ENCODE assay signal across 15 mouse cellular contexts in the genomic region with DNA sequence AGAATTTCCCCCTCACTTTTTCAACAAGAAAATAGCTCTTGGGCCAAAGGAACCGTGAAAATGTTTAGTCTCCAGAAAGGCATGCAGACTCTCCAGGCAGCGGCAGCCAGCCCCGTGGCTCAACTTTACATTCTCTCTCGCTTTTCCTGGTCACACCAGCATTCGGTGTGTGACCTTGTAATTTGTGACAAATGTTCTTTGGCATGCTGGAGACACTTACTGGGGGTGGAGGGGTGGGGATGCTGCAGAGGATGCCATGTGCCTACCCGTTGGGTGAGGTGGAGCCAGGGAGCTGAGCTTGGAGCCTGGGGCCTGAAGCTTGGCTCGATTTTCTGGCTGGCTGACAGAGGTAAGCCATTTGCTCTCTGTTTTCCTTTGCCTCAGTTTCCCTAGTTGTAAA. TPM values are rescaled to one million over a fixed set of nuclear protein-coding genes. Genes with fewer than 3 reads are reported as not detected.
DNase-seq lines count a peak whose midpoint lies in the region; ATAC-seq lines count a peak whose summit lies in the region.
"Had no signal": no experiment of that assay in that cellular context is flagged by ENCODE, and none has a peak within 500 bp of the region (broad histone marks: within the 10 kb centered on the region; RNA-seq: fewer than 3 reads in every experiment).

No protein-coding gene starts in this region.

- H3K27me3 ChIP-seq in heart, embryonic 13.5 days (replicated peaks): no peaks in the 10 kb centered on the region
- H3K27me3 ChIP-seq in lung, embryonic 16.5 days (ENCODE audit: control insufficient read depth, insufficient read depth, low read depth, low read length): no peaks in the 10 kb centered on the region
- H3K27me3 ChIP-seq in embryonic facial prominence, embryonic 12.5 days: no peaks in the 10 kb centered on the region
- H3K27me3 ChIP-seq in stomach, embryonic 16.5 days (ENCODE audit: control insufficient read depth, insufficient read depth, low read length): no peaks in the 10 kb centered on the region
- H3K27me3 ChIP-seq: CH12.LX; forebrain, embryonic 15.5 days; hindbrain, embryonic 15.5 days had no signal

- peak overlapping the region; percentile 16; the same call in 1 of the 2 replicates for H3K4me2 ChIP-seq in heart, embryonic 13.5 days
- no peak overlapping the region for H3K4me2 ChIP-seq in lung, embryonic 16.5 days (ENCODE audit: low read depth, low read length)
- 0 out of 2 replicates have a peak overlapping the region, but pooled peaks have one; percentile 11 for H3K4me2 ChIP-seq in embryonic facial prominence, embryonic 12.5 days (replicated peaks)
- no peak overlapping the region for H3K4me2 ChIP-seq in stomach, embryonic 16.5 days (ENCODE audit: low read depth, low read length)
- H3K4me2 ChIP-seq: forebrain, embryonic 15.5 days; hindbrain, embryonic 15.5 days had no signal

- H3K9me3 ChIP-seq in heart, embryonic 13.5 days: no peaks in the 10 kb centered on the region
- no peaks in the 10 kb centered on the region for H3K9me3 ChIP-seq in lung, embryonic 16.5 days (ENCODE audit: control insufficient read depth, low read length)
- no peaks in the 10 kb centered on the region for H3K9me3 ChIP-seq in embryonic facial prominence, embryonic 12.5 days
- no peaks in the 10 kb centered on the region for H3K9me3 ChIP-seq in stomach, embryonic 16.5 days (replicated peaks; ENCODE audit: control insufficient read depth, low read length)
- H3K9me3 ChIP-seq: forebrain, embryonic 15.5 days; hindbrain, embryonic 15.5 days had no signal

- H3K36me3 ChIP-seq in heart, embryonic 13.5 days: no peaks in the 10 kb centered on the region
- no peaks in the 10 kb centered on the region for H3K36me3 ChIP-seq in lung, embryonic 16.5 days (ENCODE audit: control insufficient read depth, insufficient read depth, low read length)
- H3K36me3 ChIP-seq in embryonic facial prominence, embryonic 12.5 days: no peaks in the 10 kb centered on the region
- no peaks in the 10 kb centered on the region for H3K36me3 ChIP-seq in stomach, embryonic 16.5 days (ENCODE audit: control insufficient read depth, insufficient read depth, low read length)
- H3K36me3 ChIP-seq: forebrain, embryonic 15.5 days; hindbrain, embryonic 15.5 days had no signal

- no peak for ATAC-seq in heart, embryonic 13.5 days (ENCODE audit: extremely low read depth, insufficient number of reproducible peaks, low FRiP score, low TSS enrichment)
- peak; percentile 65 for ATAC-seq in lung, embryonic 16.5 days (ENCODE audit: low read depth)
- no peak for ATAC-seq in embryonic facial prominence, embryonic 12.5 days (ENCODE audit: insufficient number of reproducible peaks, insufficient read depth, low FRiP score, low TSS enrichment)
- ATAC-seq in stomach, embryonic 16.5 days (ENCODE audit: insufficient read depth, low FRiP score): peak; percentile 35; the same call in 1 of the 2 replicates
- ATAC-seq: activated CD4-positive, CD25-positive, alpha-beta regulatory T cell, adult 4 months; forebrain, embryonic 15.5 days had no signal

- 24% methylated on average over 7 of the region's 7 CpGs for WGBS in heart, embryonic 13.5 days
- WGBS in lung, embryonic 16.5 days: 12% methylated on average over 7 of the region's 7 CpGs
- 25% methylated on average over 7 of the region's 7 CpGs for WGBS in embryonic facial prominence, embryonic 12.5 days
- WGBS in stomach, embryonic 16.5 days: 15% methylated on average over 7 of the region's 7 CpGs

- intact Hi-C loops in heart, postnatal 10 days (cut with DNase I): no loop called here
- intact Hi-C loops in left cerebral cortex, postnatal 14 days (cut with DNase I): no loop called here

- 0 out of 2 replicates have a peak overlapping the region, but pooled peaks have one; percentile 38 for H3K9ac ChIP-seq in heart, embryonic 13.5 days
- no peak overlapping the region for H3K9ac ChIP-seq in lung, embryonic 16.5 days (ENCODE audit: low read length)
- no peak overlapping the region for H3K9ac ChIP-seq in embryonic facial prominence, embryonic 12.5 days
- H3K9ac ChIP-seq in stomach, embryonic 16.5 days (ENCODE audit: low read length): peak overlapping the region; percentile 49; the same call in 1 of the 2 replicates
- H3K9ac ChIP-seq: forebrain, embryonic 15.5 days; hindbrain, embryonic 15.5 days had no signal

- peaks cover 18% of the 10 kb centered on the region for H3K4me1 ChIP-seq in heart, embryonic 13.5 days
- peaks cover 7% of the 10 kb centered on the region; the same call in 1 of the 2 replicates for H3K4me1 ChIP-seq in lung, embryonic 16.5 days (replicated peaks; ENCODE audit: control insufficient read depth, insufficient read depth, low read length)
- H3K4me1 ChIP-seq in embryonic facial prominence, embryonic 12.5 days: peaks cover 12% of the 10 kb centered on the region
- H3K4me1 ChIP-seq in stomach, embryonic 16.5 days (ENCODE audit: control insufficient read depth, insufficient read depth, low read length): peaks cover 10% of the 10 kb centered on the region
- H3K4me1 ChIP-seq: forebrain, embryonic 15.5 days; hindbrain, embryonic 15.5 days had no signal

- no peak for DNase-seq in heart, postnatal 10 days
- no peak for DNase-seq in lung, postnatal 36 days
- no peak for DNase-seq in left cerebral cortex, postnatal 14 days (ENCODE audit: low spot score in 2 of 2)
- no peak for DNase-seq in thymus, postnatal 0 days (ENCODE audit: low spot score)
- DNase-seq: cerebellum, adult 8-10 months; right cerebral cortex, postnatal 25 days; thymus, adult 18-20 months had no signal

- peak overlapping the region; percentile 78 for H3K27ac ChIP-seq in heart, embryonic 13.5 days (replicated peaks)
- H3K27ac ChIP-seq in lung, embryonic 16.5 days (ENCODE audit: low read length): peak overlapping the region; percentile 56
- peak overlapping the region; percentile 90 for H3K27ac ChIP-seq in embryonic facial prominence, embryonic 12.5 days
- peak overlapping the region; percentile 91 for H3K27ac ChIP-seq in stomach, embryonic 16.5 days (ENCODE audit: low read length)
- H3K27ac ChIP-seq: forebrain, embryonic 15.5 days; hindbrain, embryonic 15.5 days had no signal

- H3K4me3 ChIP-seq in heart, embryonic 13.5 days: no peak overlapping the region
- no peak overlapping the region for H3K4me3 ChIP-seq in lung, embryonic 16.5 days (ENCODE audit: low read length)
- no peak overlapping the region for H3K4me3 ChIP-seq in embryonic facial prominence, embryonic 12.5 days
- H3K4me3 ChIP-seq in stomach, embryonic 16.5 days (replicated peaks; ENCODE audit: low read length): no peak overlapping the region
- H3K4me3 ChIP-seq: forebrain, embryonic 15.5 days; hindbrain, embryonic 15.5 days had no signal

RNA-seq across cellular contexts. Expression of a gene that starts 22.4 kb away (rescaled TPM):
- 3,954 and 4,354 TPM in 2 replicates for polyA plus RNA-seq in heart, embryonic 13.5 days (2015; fragmentation: Nextera tagmentation; extraction: Ambion mirVana)
- 1,000 to 10,000 TPM; 9,258 to 9,439 TPM for total RNA-seq in heart, postnatal 10 days (2021)
- 758 and 782 TPM in 2 replicates for polyA plus RNA-seq in lung, embryonic 16.5 days (2015; fragmentation: Nextera tagmentation; extraction: Ambion mirVana)
- polyA plus RNA-seq in embryonic facial prominence, embryonic 12.5 days (2016; fragmentation: Nextera tagmentation; extraction: Ambion mirVana): 673 and 801 TPM in 2 replicates
- polyA plus RNA-seq in stomach, embryonic 16.5 days (2015; fragmentation: Nextera tagmentation; extraction: Ambion mirVana): 1,286 and 1,473 TPM in 2 replicates
- 100 to 1,000 TPM; 204 to 207 TPM for total RNA-seq in left cerebral cortex, postnatal 14 days (2021)
- 88.5 and 91.4 TPM in 2 replicates for polyA plus RNA-seq in thymus, postnatal 0 days (2015; fragmentation: Nextera tagmentation; extraction: Ambion mirVana)

Comparison
In these comparisons a context has a peak if more than half of its experiments do, and no peak if none do; other contexts are left out.
1. ATAC-seq: peak in lung, embryonic 16.5 days (single experiment) and stomach, embryonic 16.5 days (single experiment); none in heart, embryonic 13.5 days (single experiment) and embryonic facial prominence, embryonic 12.5 days (single experiment).
2. H3K4me2 ChIP-seq: peak in heart, embryonic 13.5 days (single experiment) and embryonic facial prominence, embryonic 12.5 days (single experiment); none in lung, embryonic 16.5 days (single experiment) and stomach, embryonic 16.5 days (single experiment).
3. H3K9ac ChIP-seq: peak in heart, embryonic 13.5 days (single experiment) and stomach, embryonic 16.5 days (single experiment); none in lung, embryonic 16.5 days (single experiment) and embryonic facial prominence, embryonic 12.5 days (single experiment).
4. Peak in every context shown above with its lines, with median percentiles within 50 percentile points of each other: H3K27ac ChIP-seq.